ENCODE assay signal across 9 mouse cellular contexts in genomic region chr19:27447515-27447914, GRCm38 (mm10). TPM values are rescaled to one million over a fixed set of nuclear protein-coding genes. Genes with fewer than 3 reads are reported as not detected.
DNase-seq lines count a peak whose midpoint lies in the region; ATAC-seq and TF ChIP-seq lines count a peak whose summit lies in the region.
"Had no signal": no experiment of that assay in that cellular context is flagged by ENCODE, and none has a peak within 500 bp of the region (broad histone marks: within the 10 kb centered on the region; RNA-seq: fewer than 3 reads in every experiment).

No protein-coding gene starts in this region.

- H3K79me2 ChIP-seq in heart, adult 2 months (replicated peaks; ENCODE audit: control insufficient read depth, insufficient read depth, low read length): no peaks in the 10 kb centered on the region

- H3K4me2 ChIP-seq in midbrain, embryonic 13.5 days (replicated peaks): no peak overlapping the region
- H3K4me2 ChIP-seq: heart, embryonic 15.5 days had no signal

- no peak for TF ChIP-seq EP300 in heart, adult 2 months (IDR thresholded peaks at IDR 0.05; ENCODE audit: insufficient read depth, low read depth, low read length)

- no peaks in the 10 kb centered on the region for H3K36me3 ChIP-seq in heart, adult 2 months (ENCODE audit: control insufficient read depth, insufficient read depth, low read length)
- no peaks in the 10 kb centered on the region for H3K36me3 ChIP-seq in midbrain, embryonic 13.5 days
- H3K36me3 ChIP-seq: heart, embryonic 15.5 days had no signal

- no peak for DNase-seq in heart, adult 2 months
- no peak for DNase-seq in heart, adult 9 months (ENCODE audit: low spot score in 2 of 2)
- DNase-seq in 3T3-L1 (ENCODE audit: low read depth, low spot score): peak; percentile 64
- peak; percentile 54 for DNase-seq in brain, adult 2 months (ENCODE audit: low read depth, low spot score)
- DNase-seq in heart, postnatal 14 days: peak; percentile 7 to 39
- no peak for DNase-seq in thymus, postnatal 0 days (ENCODE audit: low spot score)
- DNase-seq in spleen, postnatal 4 days (ENCODE audit: low spot score in 2 of 2): no peak

- WGBS in heart, adult 2 months: 29% methylated on average over 7 of the region's 7 CpGs
- 18% methylated on average over 7 of the region's 7 CpGs for WGBS in midbrain, embryonic 13.5 days

- H3K27ac ChIP-seq in heart, adult 2 months: no peak overlapping the region
- H3K27ac ChIP-seq in midbrain, embryonic 13.5 days: no peak overlapping the region
- H3K27ac ChIP-seq: heart, embryonic 15.5 days had no signal

- no peak overlapping the region for H3K9ac ChIP-seq in heart, adult 2 months (ENCODE audit: low read depth, low read length)
- no peak overlapping the region for H3K9ac ChIP-seq in midbrain, embryonic 13.5 days (replicated peaks)
- H3K9ac ChIP-seq: heart, embryonic 15.5 days had no signal

- ATAC-seq in midbrain, embryonic 13.5 days: peak; percentile 70

- no peaks in the 10 kb centered on the region for H3K9me3 ChIP-seq in midbrain, embryonic 13.5 days
- H3K9me3 ChIP-seq: heart, embryonic 15.5 days had no signal

- H3K4me1 ChIP-seq in heart, adult 2 months (ENCODE audit: control insufficient read depth, insufficient read depth, low read length): no peaks in the 10 kb centered on the region
- peaks cover 4% of the 10 kb centered on the region; the same call in 1 of the 2 replicates for H3K4me1 ChIP-seq in midbrain, embryonic 13.5 days (replicated peaks)
- H3K4me1 ChIP-seq: heart, embryonic 15.5 days had no signal

- no peak overlapping the region for H3K4me3 ChIP-seq in heart, adult 2 months
- H3K4me3 ChIP-seq in midbrain, embryonic 13.5 days (replicated peaks): no peak overlapping the region
- H3K4me3 ChIP-seq: heart, embryonic 15.5 days had no signal

- intact Hi-C loops in heart, adult 2 months (cut with DNase I): loop anchor here (10.0 kb wide), 1 partner anchor 1307 kb away; no protein-coding TSS in a partner anchor
- intact Hi-C loops in heart, postnatal 14 days (cut with DNase I): loop anchor here (5.0 to 10.0 kb wide), 4 partner anchors 667 to 1317 kb away; no protein-coding TSS in a partner anchor

- peak; percentile 63 for TF ChIP-seq CTCF in heart, adult 2 months (IDR thresholded peaks at IDR 0.05)

- no peaks in the 10 kb centered on the region for H3K27me3 ChIP-seq in heart, adult 2 months (ENCODE audit: control insufficient read depth, insufficient read depth, low read length)
- H3K27me3 ChIP-seq in midbrain, embryonic 13.5 days: peaks cover 15% of the 10 kb centered on the region; the same call in 1 of the 2 replicates

- no peak for TF ChIP-seq POLR2A in heart, adult 2 months (IDR thresholded peaks at IDR 0.05; ENCODE audit: insufficient read depth, low read depth, low read length)

RNA-seq across cellular contexts. Expression of gene Pum3, which starts 17.9 kb away (rescaled TPM):
- 10 to 100 TPM; 30.9 to 33.7 TPM for total RNA-seq in heart, adult 2 months (2021)
- 18.6 and 22.7 TPM in 2 replicates for polyA plus RNA-seq in heart, adult 2 months (2012; rRNA removed)
- total RNA-seq in heart, postnatal 14 days (2021): 10 to 100 TPM; 28.8 to 29.1 TPM
- 60.2 and 77.5 TPM in 2 replicates for polyA plus RNA-seq in midbrain, embryonic 13.5 days (2015; fragmentation: Nextera tagmentation; extraction: Ambion mirVana)
- polyA plus RNA-seq in thymus, postnatal 0 days (2015; fragmentation: Nextera tagmentation; extraction: Ambion mirVana): 83.4 and 85.0 TPM in 2 replicates

Comparison
In these comparisons a context has a peak if more than half of its experiments do, and no peak if none do; other contexts are left out.
1. DNase-seq: peak in 3T3-L1 (single experiment), brain, adult 2 months (single experiment) and heart, postnatal 14 days (2 of 2); none in heart, adult 2 months (0 of 2), heart, adult 9 months (0 of 2), thymus, postnatal 0 days (single experiment) and spleen, postnatal 4 days (0 of 2).